Mouse (Mus musculus) forebrain, embryonic 10.5 days (tissue): ENCODE measurements around the gene Vti1a. TPM values are rescaled to one million over a fixed set of nuclear protein-coding genes. Genes with fewer than 3 reads are reported as not detected.

Experiments
- DNase-seq: peaks from one replicate; pipeline ENCODE4 v3.0.0-alpha.2; 2017; ENCODE audit warnings: low spot score; ENCODE audit errors: extremely low spot score
- H3K27ac ChIP-seq: fragments of 300-500 bp; sonication (generic); 2 replicates; pipeline ENCODE4 v1.5.1; 2016; ENCODE audit warnings: mild to moderate bottlenecking
- H3K27me3 ChIP-seq: fragments of 300-500 bp; sonication (generic); 2 replicates; pipeline ENCODE4 v1.6.1; 2016; ENCODE audit warnings: mild to moderate bottlenecking; ENCODE audit not compliant: poor library complexity, severe bottlenecking
- H3K36me3 ChIP-seq: fragments of 300-500 bp; sonication (generic); replicated peaks from 2 replicates; pipeline ENCODE4 v1.6.1; 2016; ENCODE audit warnings: mild to moderate bottlenecking, moderate library complexity
- H3K4me1 ChIP-seq: fragments of 300-500 bp; sonication (generic); 2 replicates; pipeline ENCODE4 v1.6.1; 2016
- H3K4me3 ChIP-seq: fragments of 300-500 bp; sonication (generic); 2 replicates; pipeline ENCODE4 v1.5.1; 2016; ENCODE audit warnings: mild to moderate bottlenecking, moderate library complexity
- H3K9me3 ChIP-seq: fragments of 300-500 bp; sonication (generic); 2 replicates; pipeline ENCODE4 v1.6.1; 2016; ENCODE audit warnings: mild to moderate bottlenecking, moderate library complexity
- WGBS: fragments of 180-500 bp; shearing (Covaris S2); methylation state at CpG from one replicate; pipeline ENCODE4 v1.1.7; 2016; 5-methylcytosine and 5-hydroxymethylcytosine counted together
- polyA plus RNA-seq: library from polyadenylated mRNA; unstranded; fragments of >200 nt; fragmentation: Nextera tagmentation; extraction: Ambion mirVana; gene quantifications from 2 replicates; pipeline ENCODE4 v1.2.1, GENCODE M21; 2016

Gene Vti1a
- polyA plus RNA-seq, 1 experiment from 2014 or later, result 34.2 TPM

GRCm38 (mm10) chr19:55293175-55293574, 22.9 kb upstream of the Vti1a start:
- Histone ChIP-seq H3K9me3 (no peaks in the 10 kb centered on the region), H3K4me1 (peaks cover 12% of the 10 kb centered on the region), H3K27ac (no peak overlapping the region), H3K27me3 (no peaks in the 10 kb centered on the region), H3K4me3 (no peak overlapping the region), H3K36me3 (peaks cover 64% of the 10 kb centered on the region)
- DNase-seq, result no peak
- 30% methylated on average over 4 of the region's 4 CpGs for WGBS

GRCm38 (mm10) chr19:55295075-55295474, 21.0 kb upstream of the Vti1a start:
- WGBS, result 94% methylated on average over 9 of the region's 9 CpGs
- H3K9me3 ChIP-seq, result no peaks in the 10 kb centered on the region
- no peaks in the 10 kb centered on the region for H3K27me3 ChIP-seq
- H3K4me3 ChIP-seq, result no peak overlapping the region
- H3K4me1 ChIP-seq, result peaks cover 12% of the 10 kb centered on the region
- H3K27ac ChIP-seq, result no peak overlapping the region
- DNase-seq, result no peak
- H3K36me3 ChIP-seq, result peaks cover 69% of the 10 kb centered on the region

- H3K27me3 ChIP-seq, result no peaks in the 10 kb centered on the region
- H3K4me3 ChIP-seq, result no peak overlapping the region
- DNase-seq, result no peak
- H3K27ac ChIP-seq, result no peak overlapping the region
- no peaks in the 10 kb centered on the region for H3K9me3 ChIP-seq
- peaks cover 74% of the 10 kb centered on the region for H3K36me3 ChIP-seq
- 95% methylated on average over 3 of the region's 3 CpGs for WGBS
- H3K4me1 ChIP-seq, result peaks cover 12% of the 10 kb centered on the region
Observed at GRCm38 (mm10) chr19:55295556-55295955, 20.5 kb upstream of the Vti1a start.

- DNase-seq, result no peak
- Histone ChIP-seq H3K4me1 (peaks cover 12% of the 10 kb centered on the region), H3K9me3 (no peaks in the 10 kb centered on the region), H3K4me3 (no peak overlapping the region), H3K27me3 (no peaks in the 10 kb centered on the region), H3K36me3 (peaks cover 81% of the 10 kb centered on the region), H3K27ac (no peak overlapping the region)
- 93% methylated on average over 2 of the region's 2 CpGs for WGBS
Observed at GRCm38 (mm10) chr19:55296301-55296700, 19.8 kb upstream of the Vti1a start.

GRCm38 (mm10) chr19:55297489-55297888, 18.6 kb upstream of the Vti1a start:
- Histone ChIP-seq H3K9me3 (no peaks in the 10 kb centered on the region), H3K27ac (no peak overlapping the region), H3K36me3 (peaks cover 86% of the 10 kb centered on the region), H3K4me1 (peaks cover 11% of the 10 kb centered on the region), H3K27me3 (no peaks in the 10 kb centered on the region), H3K4me3 (no peak overlapping the region)
- 93% methylated on average over 2 of the region's 2 CpGs for WGBS
- DNase-seq, result no peak

GRCm38 (mm10) chr19:55297961-55298360, 18.1 kb upstream of the Vti1a start:
- peaks cover 91% of the 10 kb centered on the region for H3K36me3 ChIP-seq
- DNase-seq, result no peak
- H3K4me1 ChIP-seq, result peaks cover 7% of the 10 kb centered on the region
- 93% methylated on average over 5 of the region's 5 CpGs for WGBS
- no peaks in the 10 kb centered on the region for H3K9me3 ChIP-seq
- no peak overlapping the region for H3K27ac ChIP-seq
- no peak overlapping the region for H3K4me3 ChIP-seq
- H3K27me3 ChIP-seq, result no peaks in the 10 kb centered on the region

GRCm38 (mm10) chr19:55299378-55299777, 16.7 kb upstream of the Vti1a start:
- no peak overlapping the region for H3K27ac ChIP-seq
- 89% methylated on average over 1 of the region's 1 CpGs for WGBS
- H3K9me3 ChIP-seq, result no peaks in the 10 kb centered on the region
- peaks cover 99% of the 10 kb centered on the region for H3K36me3 ChIP-seq
- no peak for DNase-seq
- H3K4me1 ChIP-seq, result no peaks in the 10 kb centered on the region
- H3K4me3 ChIP-seq, result no peak overlapping the region
- no peaks in the 10 kb centered on the region for H3K27me3 ChIP-seq

- Histone ChIP-seq H3K4me1 (no peaks in the 10 kb centered on the region), H3K36me3 (peaks cover 95% of the 10 kb centered on the region), H3K4me3 (no peak overlapping the region), H3K27me3 (no peaks in the 10 kb centered on the region), H3K9me3 (no peaks in the 10 kb centered on the region), H3K27ac (no peak overlapping the region)
- 93% methylated on average over 3 of the region's 3 CpGs for WGBS
- no peak for DNase-seq
Observed at GRCm38 (mm10) chr19:55300525-55300924, 15.6 kb upstream of the Vti1a start.

- H3K27ac ChIP-seq, result no peak overlapping the region
- peaks cover 94% of the 10 kb centered on the region for H3K36me3 ChIP-seq
- no peaks in the 10 kb centered on the region for H3K9me3 ChIP-seq
- no peak overlapping the region for H3K4me3 ChIP-seq
- no peak for DNase-seq
- H3K4me1 ChIP-seq, result no peaks in the 10 kb centered on the region
- H3K27me3 ChIP-seq, result no peaks in the 10 kb centered on the region
Observed at GRCm38 (mm10) chr19:55305024-55305423, 11.1 kb upstream of the Vti1a start.

GRCm38 (mm10) chr19:55311874-55312273, 4.2 kb upstream of the Vti1a start:
- Histone ChIP-seq H3K4me1 (peaks cover 32% of the 10 kb centered on the region), H3K27ac (no peak overlapping the region), H3K4me3 (no peak overlapping the region), H3K27me3 (no peaks in the 10 kb centered on the region), H3K9me3 (no peaks in the 10 kb centered on the region), H3K36me3 (peaks cover 66% of the 10 kb centered on the region)
- DNase-seq, result no peak
- WGBS, result 91% methylated on average over 8 of the region's 8 CpGs

- Histone ChIP-seq H3K9me3 (no peaks in the 10 kb centered on the region), H3K27me3 (no peaks in the 10 kb centered on the region), H3K4me1 (peaks cover 44% of the 10 kb centered on the region), H3K4me3 (0 out of 2 replicates have a peak overlapping the region, but pooled peaks have one; percentile 92), H3K36me3 (peaks cover 48% of the 10 kb centered on the region), H3K27ac (no peak overlapping the region)
- DNase-seq, result no peak
- WGBS, result 92% methylated on average over 2 of the region's 2 CpGs
Observed at GRCm38 (mm10) chr19:55313649-55314048, 2.4 kb upstream of the Vti1a start.

GRCm38 (mm10) chr19:55315452-55316108, 515 bp upstream of the Vti1a start, which contains the start of gene Zdhhc6:
Gene Zdhhc6 (minus strand): TSS chr19:55316032.
- peak within 1 kb of the TSS; percentile 92 for H3K4me3 ChIP-seq
- H3K36me3 ChIP-seq, result peaks cover 29% of the 10 kb centered on the region
- DNase-seq, result peak; percentile 81
- H3K9me3 ChIP-seq, result no peaks in the 10 kb centered on the region
- no peaks in the 10 kb centered on the region for H3K27me3 ChIP-seq
- WGBS, result under 1% methylated on average over 60 of the region's 60 CpGs
- peak within 1 kb of the TSS; percentile 97 for H3K27ac ChIP-seq
- peaks cover 44% of the 10 kb centered on the region for H3K4me1 ChIP-seq

- WGBS, result 71% methylated on average over 10 of the region's 10 CpGs
- Histone ChIP-seq H3K4me1 (peaks cover 44% of the 10 kb centered on the region), H3K27ac (no peak overlapping the region), H3K36me3 (peaks cover 16% of the 10 kb centered on the region), H3K27me3 (no peaks in the 10 kb centered on the region), H3K4me3 (peak overlapping the region; percentile 92), H3K9me3 (no peaks in the 10 kb centered on the region)
- no peak for DNase-seq
Observed at GRCm38 (mm10) chr19:55316901-55317300, 806 bp downstream of the Vti1a start.
